Mouse (Mus musculus): ENCODE results near the gene H2afx. TPM values are rescaled to one million over a fixed set of nuclear protein-coding genes. Genes with fewer than 3 reads are reported as not detected.

Gene H2afx
- polyA plus RNA-seq, 1 experiment from 2014 or later = 353 TPM

GRCm38 (mm10) chr9:44336964-44337363 lies 2.5 kb downstream of the H2afx start:
- no peak for ATAC-seq (ENCODE audit: low FRiP score, low TSS enrichment)
- no peaks in the 10 kb centered on the region for H3K27me3 ChIP-seq (ENCODE audit: insufficient read depth, low read length)
- peaks cover 15% of the 10 kb centered on the region for H3K4me1 ChIP-seq (ENCODE audit: insufficient read depth, low read length)
- H3K36me3 ChIP-seq (ENCODE audit: insufficient read depth, low read length) = peaks cover 35% of the 10 kb centered on the region
- H3K27ac ChIP-seq (ENCODE audit: low read length) = no peak overlapping the region; the same call in 1 of the 2 replicates
- H3K4me2 ChIP-seq (replicated peaks; ENCODE audit: low read depth, low read length) = peak overlapping the region; percentile 75
- H3K9ac ChIP-seq (replicated peaks; ENCODE audit: low read length) = peak overlapping the region; percentile 60; the same call in 1 of the 2 replicates
- H3K9me3 ChIP-seq (ENCODE audit: low read length) = no peaks in the 10 kb centered on the region
- peak overlapping the region; percentile 99 for H3K4me3 ChIP-seq (ENCODE audit: low read length)
- 64% methylated on average over 3 of the region's 3 CpGs for WGBS

- H3K36me3 ChIP-seq (ENCODE audit: insufficient read depth, low read length) = peaks cover 29% of the 10 kb centered on the region
These were observed 3.1 kb downstream of the H2afx start for GRCm38 (mm10) chr9:44337436-44338169.

GRCm38 (mm10) chr9:44338574-44338973 lies 4.1 kb downstream of the H2afx start:
- Histone ChIP-seq H3K27me3 (ENCODE audit: insufficient read depth, low read length) (no peaks in the 10 kb centered on the region), H3K9ac (replicated peaks; ENCODE audit: low read length) (no peak overlapping the region), H3K36me3 (ENCODE audit: insufficient read depth, low read length) (peaks cover 19% of the 10 kb centered on the region), H3K4me2 (replicated peaks; ENCODE audit: low read depth, low read length) (no peak overlapping the region), H3K4me3 (ENCODE audit: low read length) (no peak overlapping the region), H3K4me1 (ENCODE audit: insufficient read depth, low read length) (peaks cover 29% of the 10 kb centered on the region), H3K9me3 (ENCODE audit: low read length) (no peaks in the 10 kb centered on the region), H3K27ac (ENCODE audit: low read length) (no peak overlapping the region)
- ATAC-seq (ENCODE audit: low FRiP score, low TSS enrichment) = no peak
- 81% methylated on average over 5 of the region's 5 CpGs for WGBS

More at GRCm38 (mm10) chr9:44337436-44338169, 3.1 kb downstream of the H2afx start:
- Histone ChIP-seq H3K4me3 (ENCODE audit: low read length) (peak overlapping the region; percentile 99), H3K9ac (replicated peaks; ENCODE audit: low read length) (peak overlapping the region; percentile 60; the same call in 1 of the 2 replicates), H3K4me2 (replicated peaks; ENCODE audit: low read depth, low read length) (peak overlapping the region; percentile 75), H3K9me3 (ENCODE audit: low read length) (no peaks in the 10 kb centered on the region), H3K4me1 (ENCODE audit: insufficient read depth, low read length) (peaks cover 21% of the 10 kb centered on the region), H3K27me3 (ENCODE audit: insufficient read depth, low read length) (no peaks in the 10 kb centered on the region), H3K27ac (ENCODE audit: low read length) (no peak overlapping the region)
- 68% methylated on average over 9 of the region's 9 CpGs for WGBS
- ATAC-seq (ENCODE audit: low FRiP score, low TSS enrichment) = no peak

GRCm38 (mm10) chr9:44341487-44341886 lies 7.0 kb downstream of the H2afx start:
- H3K9ac ChIP-seq (replicated peaks; ENCODE audit: low read length) = no peak overlapping the region
- H3K27ac ChIP-seq (ENCODE audit: low read length) = no peak overlapping the region

GRCm38 (mm10) chr9:44342173-44342572 lies 7.7 kb downstream of the H2afx start:
- Histone ChIP-seq H3K9ac (replicated peaks; ENCODE audit: low read length) (peak overlapping the region; percentile 94), H3K27me3 (ENCODE audit: insufficient read depth, low read length) (no peaks in the 10 kb centered on the region), H3K27ac (ENCODE audit: low read length) (no peak overlapping the region), H3K4me1 (ENCODE audit: insufficient read depth, low read length) (peaks cover 22% of the 10 kb centered on the region), H3K4me2 (replicated peaks; ENCODE audit: low read depth, low read length) (peak overlapping the region; percentile 71; the same call in 1 of the 2 replicates), H3K4me3 (ENCODE audit: low read length) (no peak overlapping the region), H3K9me3 (ENCODE audit: low read length) (no peaks in the 10 kb centered on the region), H3K36me3 (ENCODE audit: insufficient read depth, low read length) (peaks cover 12% of the 10 kb centered on the region)
- 51% methylated on average over 3 of the region's 3 CpGs for WGBS
- no peak for ATAC-seq (ENCODE audit: low FRiP score, low TSS enrichment)

More at GRCm38 (mm10) chr9:44341487-44341886, 7.0 kb downstream of the H2afx start:
- no peak for ATAC-seq (ENCODE audit: low FRiP score, low TSS enrichment)
- H3K4me3 ChIP-seq (ENCODE audit: low read length) = no peak overlapping the region
- H3K36me3 ChIP-seq (ENCODE audit: insufficient read depth, low read length) = peaks cover 14% of the 10 kb centered on the region
- no peak overlapping the region for H3K4me2 ChIP-seq (replicated peaks; ENCODE audit: low read depth, low read length)
- peaks cover 29% of the 10 kb centered on the region for H3K4me1 ChIP-seq (ENCODE audit: insufficient read depth, low read length)
- no peaks in the 10 kb centered on the region for H3K27me3 ChIP-seq (ENCODE audit: insufficient read depth, low read length)
- WGBS = 89% methylated on average over 5 of the region's 5 CpGs
- no peaks in the 10 kb centered on the region for H3K9me3 ChIP-seq (ENCODE audit: low read length)

- Histone ChIP-seq H3K27ac (ENCODE audit: low read length) (0 out of 2 replicates have a peak overlapping the region, but pooled peaks have one; percentile 99), H3K36me3 (ENCODE audit: insufficient read depth, low read length) (peaks cover 16% of the 10 kb centered on the region), H3K27me3 (ENCODE audit: insufficient read depth, low read length) (no peaks in the 10 kb centered on the region), H3K9ac (replicated peaks; ENCODE audit: low read length) (peak overlapping the region; percentile 94), H3K9me3 (ENCODE audit: low read length) (no peaks in the 10 kb centered on the region), H3K4me1 (ENCODE audit: insufficient read depth, low read length) (peaks cover 18% of the 10 kb centered on the region), H3K4me2 (replicated peaks; ENCODE audit: low read depth, low read length) (peak overlapping the region; percentile 71), H3K4me3 (ENCODE audit: low read length) (peak overlapping the region; percentile 90; the same call in 1 of the 2 replicates)
- no peak for ATAC-seq (ENCODE audit: low FRiP score, low TSS enrichment)
- 93% methylated on average over 1 of the region's 1 CpGs for WGBS
These were observed 8.1 kb downstream of the H2afx start for GRCm38 (mm10) chr9:44342605-44343004.

GRCm38 (mm10) chr9:44343290-44343689 lies 8.8 kb downstream of the H2afx start:
- WGBS = 8% methylated on average over 6 of the region's 6 CpGs
- H3K4me1 ChIP-seq (ENCODE audit: insufficient read depth, low read length) = peaks cover 14% of the 10 kb centered on the region
- H3K9ac ChIP-seq (replicated peaks; ENCODE audit: low read length) = peak overlapping the region; percentile 94
- H3K27ac ChIP-seq (ENCODE audit: low read length) = peak overlapping the region; percentile 99
- H3K36me3 ChIP-seq (ENCODE audit: insufficient read depth, low read length) = peaks cover 23% of the 10 kb centered on the region
- ATAC-seq (ENCODE audit: low FRiP score, low TSS enrichment) = peak; percentile 37
- peak overlapping the region; percentile 90 for H3K4me3 ChIP-seq (ENCODE audit: low read length)
- no peaks in the 10 kb centered on the region for H3K27me3 ChIP-seq (ENCODE audit: insufficient read depth, low read length)
- peak overlapping the region; percentile 71 for H3K4me2 ChIP-seq (replicated peaks; ENCODE audit: low read depth, low read length)
- H3K9me3 ChIP-seq (ENCODE audit: low read length) = no peaks in the 10 kb centered on the region

GRCm38 (mm10) chr9:44343781-44344421 lies 9.4 kb downstream of the H2afx start, which contains the start of gene Hmbs:
TSS of gene Hmbs (minus strand) at chr9:44344228.
- WGBS = under 1% methylated on average over 39 of the region's 39 CpGs
- Histone ChIP-seq H3K4me1 (ENCODE audit: insufficient read depth, low read length) (peaks cover 14% of the 10 kb centered on the region), H3K27ac (ENCODE audit: low read length) (peak within 1 kb of the TSS; percentile 99), H3K4me2 (replicated peaks; ENCODE audit: low read depth, low read length) (peak within 1 kb of the TSS; percentile 71), H3K9me3 (ENCODE audit: low read length) (no peaks in the 10 kb centered on the region), H3K9ac (replicated peaks; ENCODE audit: low read length) (peak within 1 kb of the TSS; percentile 94), H3K4me3 (ENCODE audit: low read length) (peak within 1 kb of the TSS; percentile 90), H3K36me3 (ENCODE audit: insufficient read depth, low read length) (peaks cover 29% of the 10 kb centered on the region), H3K27me3 (ENCODE audit: insufficient read depth, low read length) (no peaks in the 10 kb centered on the region)
- ATAC-seq (ENCODE audit: low FRiP score, low TSS enrichment) = peak; percentile 97

GRCm38 (mm10) chr9:44345570-44346433 lies 11.3 kb downstream of the H2afx start:
- Histone ChIP-seq H3K27ac (ENCODE audit: low read length) (no peak overlapping the region), H3K9me3 (ENCODE audit: low read length) (no peaks in the 10 kb centered on the region), H3K4me3 (ENCODE audit: low read length) (no peak overlapping the region), H3K36me3 (ENCODE audit: insufficient read depth, low read length) (peaks cover 37% of the 10 kb centered on the region), H3K9ac (replicated peaks; ENCODE audit: low read length) (no peak overlapping the region), H3K4me2 (replicated peaks; ENCODE audit: low read depth, low read length) (no peak overlapping the region), H3K4me1 (ENCODE audit: insufficient read depth, low read length) (peaks cover 14% of the 10 kb centered on the region), H3K27me3 (ENCODE audit: insufficient read depth, low read length) (no peaks in the 10 kb centered on the region)
- ATAC-seq (ENCODE audit: low FRiP score, low TSS enrichment) = no peak
- 85% methylated on average over 5 of the region's 6 CpGs for WGBS
